Mouse (Mus musculus) intestine, embryonic 14.5 days (tissue): ENCODE measurements around the gene Aco1. TPM values are rescaled to one million over a fixed set of nuclear protein-coding genes. Genes with fewer than 3 reads are reported as not detected.

ENCODE experiments used
- ATAC-seq: fragments of 200-750 bp; cut with Nextera tagmentation; replicated peaks from 2 replicates; pipeline ENCODE4 v1.8.0; 2017; ENCODE audit warnings: low read depth, moderate number of reproducible peaks, moderate TSS enrichment, moderate library complexity; ENCODE audit not compliant: low FRiP score, low TSS enrichment
- DNase-seq: peaks from one replicate; pipeline ENCODE4 v3.0.0-alpha.2; 2018; ENCODE audit warnings: low spot score
- H3K27ac ChIP-seq: fragments of 300-500 bp; sonication (generic); 2 replicates; pipeline ENCODE4 v1.5.1; 2014; ENCODE audit warnings: low read depth, mild to moderate bottlenecking, control low read depth
- H3K27me3 ChIP-seq: fragments of 300-500 bp; sonication (generic); replicated peaks from 2 replicates; pipeline ENCODE4 v1.6.1; 2014; ENCODE audit warnings: low read length, control low read depth; ENCODE audit not compliant: control insufficient read depth, insufficient read depth
- H3K36me3 ChIP-seq: fragments of 300-500 bp; sonication (generic); 2 replicates; pipeline ENCODE4 v1.6.1; 2014; ENCODE audit warnings: low read length, control low read depth; ENCODE audit not compliant: control insufficient read depth, insufficient read depth
- H3K4me1 ChIP-seq: fragments of 300-500 bp; sonication (generic); replicated peaks from 2 replicates; pipeline ENCODE4 v1.6.1; 2014; ENCODE audit warnings: low read length, control low read depth, mixed read lengths; ENCODE audit not compliant: control insufficient read depth, insufficient read depth
- H3K4me2 ChIP-seq: fragments of 300-500 bp; sonication (generic); 2 replicates; pipeline ENCODE4 v1.6.1; 2014; ENCODE audit warnings: low read length
- H3K4me3 ChIP-seq: fragments of 300-500 bp; sonication (generic); 2 replicates; pipeline ENCODE4 v1.5.1; 2014; ENCODE audit warnings: low read depth, low read length, control low read depth, mixed read lengths
- H3K9ac ChIP-seq: fragments of 300-500 bp; sonication (generic); 2 replicates; pipeline ENCODE4 v1.6.1; 2014; ENCODE audit warnings: mild to moderate bottlenecking, low read length
- H3K9me3 ChIP-seq: fragments of 300-500 bp; sonication (generic); 2 replicates; pipeline ENCODE4 v1.6.1; 2016; ENCODE audit warnings: low read length, control low read depth; ENCODE audit not compliant: control insufficient read depth
- WGBS: fragments of 180-500 bp; shearing (Covaris S2); extraction: QIAGEN DNeasy Blood & Tissue Kit; methylation state at CpG from one replicate; pipeline ENCODE4 v1.1.7; 2014; 5-methylcytosine and 5-hydroxymethylcytosine counted together
- polyA plus RNA-seq: library from polyadenylated mRNA; unstranded; fragments of >200 nt; fragmentation: Nextera tagmentation; extraction: Ambion mirVana; gene quantifications from 2 replicates; pipeline ENCODE4 v1.2.1, GENCODE M21; 2014

The Aco1 gene
- polyA plus RNA-seq, 1 experiment from 2014 or later, result 65.2 TPM

DNA sequence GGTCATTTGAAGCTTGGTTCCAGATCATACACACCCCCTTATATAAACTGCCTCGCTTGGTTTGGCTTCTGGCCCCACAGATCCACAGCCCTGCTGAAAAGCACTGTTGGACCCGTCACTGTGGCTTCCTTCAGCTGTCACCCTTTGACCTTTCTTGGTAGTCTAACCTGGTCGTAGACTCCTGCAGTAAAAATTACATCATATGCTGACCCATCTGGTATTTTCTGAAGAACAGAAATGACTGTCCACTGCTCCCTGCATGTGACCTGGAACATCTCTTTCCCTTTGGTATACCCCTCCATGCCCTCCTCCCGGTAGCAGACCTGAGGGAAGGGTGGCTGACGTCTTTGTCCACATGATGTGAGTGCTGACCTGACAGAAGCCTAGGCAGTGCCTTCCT is 41.6 kb downstream of the Aco1 start:
- no peaks in the 10 kb centered on the region for H3K27me3 ChIP-seq
- 76% methylated on average over 5 of the region's 5 CpGs for WGBS
- no peaks in the 10 kb centered on the region for H3K9me3 ChIP-seq
- peaks cover 97% of the 10 kb centered on the region for H3K36me3 ChIP-seq
- DNase-seq (no peak), ATAC-seq (no peak)
- no peak overlapping the region for H3K27ac ChIP-seq
- no peaks in the 10 kb centered on the region for H3K4me1 ChIP-seq
- no peak overlapping the region for H3K4me3 ChIP-seq
- no peak overlapping the region for H3K4me2 ChIP-seq
- H3K9ac ChIP-seq, result no peak overlapping the region

DNA sequence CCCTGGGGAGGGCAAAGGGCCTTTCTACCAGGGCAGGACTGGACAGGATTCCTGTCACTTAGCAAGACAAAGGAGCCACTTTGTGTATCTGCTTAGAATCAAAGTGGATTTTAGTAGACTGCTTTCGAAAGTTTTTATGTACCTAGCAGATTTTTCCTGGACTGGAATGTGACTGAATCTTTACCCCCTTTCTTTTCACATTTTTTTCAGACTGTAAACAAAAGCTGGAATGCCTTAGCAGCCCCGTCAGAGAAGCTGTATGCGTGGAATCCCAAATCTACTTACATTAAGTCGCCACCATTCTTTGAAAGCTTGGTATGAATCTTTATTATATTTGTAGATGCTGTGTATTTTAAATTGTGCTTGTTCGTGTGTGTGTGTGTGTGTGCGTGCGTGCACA is 45.1 kb downstream of the Aco1 start:
- DNase-seq (no peak), ATAC-seq (no peak)
- no peak overlapping the region for H3K27ac ChIP-seq
- H3K9ac ChIP-seq, result no peak overlapping the region
- WGBS, result 81% methylated on average over 7 of the region's 7 CpGs
- H3K4me3 ChIP-seq, result no peak overlapping the region
- peaks cover 86% of the 10 kb centered on the region for H3K36me3 ChIP-seq
- H3K9me3 ChIP-seq, result no peaks in the 10 kb centered on the region
- H3K27me3 ChIP-seq, result no peaks in the 10 kb centered on the region
- H3K4me1 ChIP-seq, result no peaks in the 10 kb centered on the region
- H3K4me2 ChIP-seq, result no peak overlapping the region

DNA sequence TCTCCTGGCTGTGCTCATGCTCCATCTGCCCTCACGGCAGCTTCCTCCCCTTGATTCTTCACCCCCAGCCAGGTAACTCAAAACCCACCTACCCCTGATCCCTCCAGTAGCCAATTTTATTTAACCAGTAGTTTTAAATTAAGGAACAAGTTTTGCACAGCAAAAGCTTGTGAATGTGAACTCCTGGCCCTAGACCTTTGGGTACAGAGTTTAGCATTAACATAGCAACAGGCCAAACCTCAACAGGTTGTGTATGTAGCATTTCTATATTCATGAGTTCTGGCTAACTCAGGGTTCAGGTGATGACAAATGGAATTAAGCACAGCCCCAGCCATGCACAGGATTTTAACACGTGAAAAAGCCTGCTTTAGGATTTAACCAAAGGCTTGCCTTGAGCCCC is 49.4 kb downstream of the Aco1 start:
- Histone ChIP-seq H3K27ac (no peak overlapping the region), H3K9me3 (no peaks in the 10 kb centered on the region), H3K4me2 (no peak overlapping the region), H3K9ac (no peak overlapping the region), H3K4me3 (no peak overlapping the region), H3K36me3 (peaks cover 81% of the 10 kb centered on the region), H3K4me1 (no peaks in the 10 kb centered on the region), H3K27me3 (no peaks in the 10 kb centered on the region)
- DNase-seq (no peak), ATAC-seq (no peak)
- WGBS, result 73% methylated on average over 2 of the region's 2 CpGs

DNA sequence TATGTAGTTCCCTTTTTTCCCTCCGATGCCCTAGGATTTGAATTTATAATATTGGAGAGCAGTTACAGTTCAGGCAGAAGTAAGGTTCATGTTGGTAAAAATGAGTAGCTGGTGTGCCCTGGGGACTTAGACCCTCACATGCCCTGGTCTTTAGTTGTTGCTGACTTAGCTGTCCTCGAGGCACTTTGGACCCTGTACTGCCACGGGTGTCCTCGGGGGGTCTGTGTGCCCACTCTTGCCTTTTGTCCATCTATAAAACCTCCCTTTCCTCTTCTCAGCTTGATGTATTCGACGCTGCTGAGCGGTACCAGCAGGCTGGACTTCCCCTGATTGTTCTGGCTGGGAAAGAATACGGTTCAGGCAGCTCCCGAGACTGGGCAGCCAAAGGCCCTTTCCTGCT is 50.6 kb downstream of the Aco1 start:
- Histone ChIP-seq H3K9me3 (no peaks in the 10 kb centered on the region), H3K4me2 (no peak overlapping the region), H3K27ac (no peak overlapping the region), H3K4me3 (no peak overlapping the region), H3K9ac (no peak overlapping the region), H3K4me1 (no peaks in the 10 kb centered on the region), H3K36me3 (peaks cover 81% of the 10 kb centered on the region), H3K27me3 (no peaks in the 10 kb centered on the region)
- ATAC-seq (no peak), DNase-seq (no peak)
- 86% methylated on average over 9 of the region's 9 CpGs for WGBS

DNA sequence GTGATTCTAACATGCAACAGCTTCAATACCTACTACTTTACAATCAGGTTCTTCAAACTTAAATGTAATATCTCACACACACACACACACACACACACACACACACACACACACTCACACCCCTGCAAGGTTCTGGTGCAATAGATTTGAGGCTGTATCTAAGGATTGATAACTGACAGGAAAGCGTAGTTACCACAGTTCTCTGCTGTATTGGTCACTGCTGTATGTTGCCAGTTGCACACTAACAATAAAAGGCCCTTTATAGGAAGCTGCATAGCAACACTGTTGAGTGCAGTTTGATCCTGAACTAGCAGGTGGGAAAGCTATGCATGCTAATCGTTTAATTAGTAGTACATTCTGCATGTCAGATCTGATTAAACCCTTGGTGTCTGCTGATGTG is 52.5 kb downstream of the Aco1 start:
- Histone ChIP-seq H3K27ac (no peak overlapping the region), H3K4me3 (no peak overlapping the region), H3K9ac (no peak overlapping the region), H3K9me3 (no peaks in the 10 kb centered on the region), H3K4me1 (no peaks in the 10 kb centered on the region), H3K4me2 (no peak overlapping the region), H3K27me3 (no peaks in the 10 kb centered on the region), H3K36me3 (peaks cover 64% of the 10 kb centered on the region)
- DNase-seq, result no peak
- no peak for ATAC-seq
- WGBS, result 93% methylated on average over 2 of the region's 2 CpGs

DNA sequence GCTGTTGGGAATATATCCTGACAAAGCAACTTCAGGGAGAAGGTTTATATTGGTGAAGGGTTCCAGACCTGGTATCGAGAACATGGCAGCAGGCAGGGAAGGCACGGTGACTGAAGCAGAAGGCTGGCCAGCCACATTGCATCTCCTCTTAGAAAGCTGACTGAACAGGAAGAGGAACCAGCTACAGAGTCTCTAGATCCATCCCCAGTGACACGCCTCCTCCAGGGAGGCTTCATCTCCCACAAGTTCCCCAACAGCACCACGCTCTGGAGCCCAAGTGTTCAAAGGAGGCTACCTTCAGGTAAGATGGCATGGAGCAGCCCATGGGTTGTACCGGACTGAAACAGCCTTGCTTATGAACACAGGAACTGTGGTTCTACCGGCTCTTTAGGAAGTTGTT is 59.3 kb downstream of the Aco1 start:
- no peak for DNase-seq
- H3K4me2 ChIP-seq, result no peak overlapping the region
- peaks cover 25% of the 10 kb centered on the region for H3K36me3 ChIP-seq
- H3K4me1 ChIP-seq, result no peaks in the 10 kb centered on the region
- no peak for ATAC-seq
- no peak overlapping the region for H3K4me3 ChIP-seq
- H3K9ac ChIP-seq, result no peak overlapping the region
- no peaks in the 10 kb centered on the region for H3K27me3 ChIP-seq
- no peak overlapping the region for H3K27ac ChIP-seq
- 79% methylated on average over 6 of the region's 6 CpGs for WGBS
- no peaks in the 10 kb centered on the region for H3K9me3 ChIP-seq

DNA sequence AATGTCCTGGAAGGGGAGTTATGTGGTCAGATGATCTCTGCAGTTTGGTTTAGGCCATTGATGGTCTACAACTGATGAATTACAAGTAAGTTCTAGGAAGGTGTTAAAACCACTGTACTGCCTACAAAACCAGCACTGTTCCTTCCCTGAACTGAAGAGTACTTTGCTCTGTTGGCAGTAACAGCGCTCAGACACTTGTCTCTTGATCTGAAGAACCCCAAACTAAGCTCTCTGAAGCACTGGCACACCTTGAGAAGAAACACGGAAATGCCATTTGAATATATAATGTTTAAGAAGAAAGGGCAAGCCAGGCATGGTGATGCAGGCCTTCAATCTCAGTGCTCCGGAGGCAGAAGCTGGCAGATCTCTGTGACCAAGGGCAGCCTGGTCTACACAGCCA is 61.5 kb downstream of the Aco1 start:
- ATAC-seq, result no peak
- Histone ChIP-seq H3K4me3 (no peak overlapping the region), H3K27ac (no peak overlapping the region), H3K9me3 (no peaks in the 10 kb centered on the region), H3K36me3 (peaks cover 17% of the 10 kb centered on the region; the same call in 1 of the 2 replicates), H3K4me1 (no peaks in the 10 kb centered on the region), H3K27me3 (no peaks in the 10 kb centered on the region), H3K4me2 (no peak overlapping the region), H3K9ac (no peak overlapping the region)
- DNase-seq, result no peak
- 94% methylated on average over 3 of the region's 3 CpGs for WGBS

DNA sequence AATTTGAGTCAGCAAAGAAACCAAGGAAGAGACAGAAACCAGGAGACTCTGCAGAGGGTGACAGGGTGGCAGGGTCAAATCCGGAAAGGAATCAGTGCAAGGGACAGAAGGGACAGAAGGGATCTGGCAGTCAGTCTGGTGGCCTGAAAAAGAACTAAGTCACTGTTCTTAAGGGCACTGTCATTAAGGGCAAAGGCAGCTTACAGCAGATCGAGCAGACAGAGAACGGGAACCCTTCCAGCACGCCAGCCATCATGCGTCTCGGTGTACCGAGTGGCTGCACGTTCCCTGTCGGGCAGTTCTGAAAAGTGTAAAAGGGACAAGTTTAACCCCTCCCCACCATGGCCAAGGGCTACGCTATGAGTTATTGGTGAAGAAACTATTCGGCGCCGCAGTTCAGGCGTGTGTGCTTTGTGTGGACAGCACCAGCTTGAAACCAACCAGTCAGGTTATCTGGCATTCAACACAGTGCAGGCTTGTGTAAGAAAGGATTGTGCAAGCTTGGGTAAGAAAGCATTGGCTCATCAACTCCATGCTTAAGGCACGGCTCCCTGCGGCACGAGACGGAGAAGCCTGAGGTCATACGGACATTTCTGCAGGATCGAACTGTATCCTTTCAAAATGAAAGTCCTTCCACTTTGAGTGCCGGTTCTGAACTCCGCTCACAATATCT is 62.5 kb downstream of the Aco1 start:
- no peaks in the 10 kb centered on the region for H3K27me3 ChIP-seq
- H3K27ac ChIP-seq, result no peak overlapping the region
- WGBS, result 92% methylated on average over 22 of the region's 22 CpGs
- DNase-seq (no peak), ATAC-seq (no peak)
- H3K9me3 ChIP-seq, result no peaks in the 10 kb centered on the region
- no peak overlapping the region for H3K4me3 ChIP-seq
- H3K9ac ChIP-seq, result no peak overlapping the region
- H3K4me1 ChIP-seq, result no peaks in the 10 kb centered on the region
- H3K4me2 ChIP-seq, result no peak overlapping the region
- peaks cover 17% of the 10 kb centered on the region; the same call in 1 of the 2 replicates for H3K36me3 ChIP-seq

DNA sequence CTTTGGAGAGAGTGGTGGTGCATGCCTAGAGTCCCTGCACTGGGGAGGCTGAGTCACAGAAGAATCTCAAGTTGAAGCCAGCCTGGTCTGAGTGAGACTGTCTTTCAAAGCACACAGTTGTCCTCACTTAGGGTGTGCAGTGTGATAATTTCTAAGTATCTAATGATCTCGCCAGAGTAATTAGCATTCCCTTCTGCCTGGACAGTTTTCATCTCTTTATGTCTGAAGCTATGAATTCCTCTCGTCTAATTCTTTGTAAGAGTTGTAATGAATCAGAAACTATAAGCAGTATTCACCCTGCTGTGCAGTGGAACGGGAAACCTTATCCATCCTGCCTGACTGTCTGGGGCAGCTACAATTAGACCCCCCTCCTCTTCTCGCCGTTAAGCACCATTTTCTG is 64.8 kb downstream of the Aco1 start:
- WGBS, result 82% methylated on average over 5 of the region's 5 CpGs

More for the DNA sequence above, 64.8 kb downstream of the Aco1 start:
- H3K4me2 ChIP-seq, result no peak overlapping the region
- H3K27me3 ChIP-seq, result no peaks in the 10 kb centered on the region
- peaks cover 10% of the 10 kb centered on the region; the same call in 1 of the 2 replicates for H3K36me3 ChIP-seq
- no peak overlapping the region for H3K27ac ChIP-seq
- ATAC-seq (no peak), DNase-seq (no peak)
- H3K4me1 ChIP-seq, result no peaks in the 10 kb centered on the region
- no peak overlapping the region for H3K9ac ChIP-seq
- no peak overlapping the region for H3K4me3 ChIP-seq
- H3K9me3 ChIP-seq, result no peaks in the 10 kb centered on the region
